Mouse (Mus musculus): Measurements from ENCODE around the gene Pard3.

The Pard3 gene

GRCm38 (mm10) chr8:127293025-127293729 is 229.5 kb downstream of the Pard3 start:
- DNase-seq (ENCODE audit: low read depth) = no peak

- no peak for DNase-seq (ENCODE audit: low read depth)
Measured at GRCm38 (mm10) chr8:127294061-127294460, 230.4 kb downstream of the Pard3 start.

GRCm38 (mm10) chr8:127295848-127296247 is 232.2 kb downstream of the Pard3 start:
- no peak for DNase-seq (ENCODE audit: low read depth)

GRCm38 (mm10) chr8:127300493-127300892 is 236.8 kb downstream of the Pard3 start:
- DNase-seq (ENCODE audit: low read depth) = no peak

- no peak for DNase-seq (ENCODE audit: low read depth)
Measured at GRCm38 (mm10) chr8:127302847-127303445, 239.3 kb downstream of the Pard3 start.

- no peak for DNase-seq (ENCODE audit: low read depth)
Measured at GRCm38 (mm10) chr8:127307026-127307425, 243.3 kb downstream of the Pard3 start.

- no peak for DNase-seq (ENCODE audit: low read depth)
Measured at GRCm38 (mm10) chr8:127309363-127309762, 245.7 kb downstream of the Pard3 start.

GRCm38 (mm10) chr8:127315811-127316210 is 252.1 kb downstream of the Pard3 start:
- DNase-seq (ENCODE audit: low read depth) = no peak

GRCm38 (mm10) chr8:127317914-127318313 is 254.2 kb downstream of the Pard3 start:
- DNase-seq (ENCODE audit: low read depth) = no peak

GRCm38 (mm10) chr8:127318377-127319159 is 254.9 kb downstream of the Pard3 start:
- no peak for DNase-seq (ENCODE audit: low read depth)

- DNase-seq (ENCODE audit: low read depth) = no peak
Measured at GRCm38 (mm10) chr8:127320930-127321329, 257.2 kb downstream of the Pard3 start.

GRCm38 (mm10) chr8:127323583-127324360 is 260.1 kb downstream of the Pard3 start:
- no peak for DNase-seq (ENCODE audit: low read depth)

GRCm38 (mm10) chr8:127324836-127325570 is 261.3 kb downstream of the Pard3 start:
- DNase-seq (ENCODE audit: low read depth) = no peak

GRCm38 (mm10) chr8:127325749-127326148 is 262.1 kb downstream of the Pard3 start:
- no peak for DNase-seq (ENCODE audit: low read depth)

GRCm38 (mm10) chr8:127330258-127331187 is 266.8 kb downstream of the Pard3 start:
- no peak for DNase-seq (ENCODE audit: low read depth)

GRCm38 (mm10) chr8:127331751-127332150 is 268.1 kb downstream of the Pard3 start:
- peak; percentile 11 for DNase-seq (ENCODE audit: low read depth)

GRCm38 (mm10) chr8:127335216-127335615 is 271.5 kb downstream of the Pard3 start:
- no peak for DNase-seq (ENCODE audit: low read depth)

- no peak for DNase-seq (ENCODE audit: low read depth)
Measured at GRCm38 (mm10) chr8:127338183-127338582, 274.5 kb downstream of the Pard3 start.

- DNase-seq (ENCODE audit: low read depth) = no peak
Measured at GRCm38 (mm10) chr8:127341046-127341445, 277.4 kb downstream of the Pard3 start.

GRCm38 (mm10) chr8:127343115-127343514 is 279.4 kb downstream of the Pard3 start:
- DNase-seq (ENCODE audit: low read depth) = no peak

All from c-Kit-positive CD71-positive TER-119-negative erythroid progenitor cells, embryonic 14.5 days (primary cell).